Mouse (Mus musculus) hindbrain, embryonic 16.5 days (tissue): ENCODE measurements at regions not wholly inside any gene's neighbourhood (a gene's known extent, or its start where the extent isn't known, plus 50 kb on each side); places are given as distances from the start of the nearest gene placed in this dataset.

ENCODE experiments used
- ATAC-seq: fragments of 200-750 bp; cut with Nextera tagmentation; 2 replicates; pipeline ENCODE4 v1.8.0; 2017; ENCODE audit warnings: moderate TSS enrichment, moderate library complexity
- H3K27ac ChIP-seq: fragments of 300-500 bp; sonication (generic); 2 replicates; pipeline ENCODE4 v1.5.1; 2014; ENCODE audit warnings: low read depth, mild to moderate bottlenecking, control low read depth, low read length, moderate library complexity
- H3K27me3 ChIP-seq: fragments of 300-500 bp; sonication (generic); replicated peaks from 2 replicates; pipeline ENCODE4 v1.6.1; 2014; ENCODE audit warnings: low read length; ENCODE audit not compliant: control insufficient read depth, insufficient read depth
- H3K36me3 ChIP-seq: fragments of 300-500 bp; sonication (generic); 2 replicates; pipeline ENCODE4 v1.6.1; 2014; ENCODE audit warnings: mild to moderate bottlenecking, low read length, moderate library complexity, mixed read lengths; ENCODE audit not compliant: control insufficient read depth, insufficient read depth
- H3K4me1 ChIP-seq: fragments of 300-500 bp; sonication (generic); 2 replicates; pipeline ENCODE4 v1.6.1; 2014; ENCODE audit warnings: low read depth, low read length; ENCODE audit not compliant: control insufficient read depth, insufficient read depth
- H3K4me2 ChIP-seq: fragments of 300-500 bp; sonication (generic); 2 replicates; pipeline ENCODE4 v1.6.1; 2014; ENCODE audit warnings: mild to moderate bottlenecking, low read length, control low read depth, moderate library complexity
- H3K4me3 ChIP-seq: fragments of 300-500 bp; sonication (generic); 2 replicates; pipeline ENCODE4 v1.5.1; 2014; ENCODE audit warnings: mild to moderate bottlenecking, low read length, control low read depth, moderate library complexity
- H3K9ac ChIP-seq: fragments of 300-500 bp; sonication (generic); 2 replicates; pipeline ENCODE4 v1.6.1; 2014; ENCODE audit warnings: low read depth, mild to moderate bottlenecking, control low read depth, low read length, moderate library complexity
- H3K9me3 ChIP-seq: fragments of 300-500 bp; sonication (generic); 2 replicates; pipeline ENCODE4 v1.6.1; 2014; ENCODE audit warnings: mild to moderate bottlenecking, low read length, moderate library complexity; ENCODE audit not compliant: control insufficient read depth
- WGBS: fragments of 180-500 bp; shearing (Covaris S2); extraction: QIAGEN DNeasy Blood & Tissue Kit; methylation state at CpG from one replicate; pipeline ENCODE4 v1.1.7; 2014; 5-methylcytosine and 5-hydroxymethylcytosine counted together

GRCm38 (mm10) chr10:9976424-9976823, 75.5 kb upstream of the Stxbp5 start:
- Histone ChIP-seq H3K27me3 (no peaks in the 10 kb centered on the region), H3K4me1 (no peaks in the 10 kb centered on the region), H3K9ac (no peak overlapping the region), H3K4me2 (peak overlapping the region; percentile 29), H3K4me3 (no peak overlapping the region), H3K27ac (no peak overlapping the region), H3K9me3 (no peaks in the 10 kb centered on the region), H3K36me3 (no peaks in the 10 kb centered on the region)
- 14% methylated on average over 3 of the region's 3 CpGs for WGBS
- peak; percentile 91 for ATAC-seq
